Mouse (Mus musculus): ENCODE measurements around the gene Umad1. TPM values are rescaled to one million over a fixed set of nuclear protein-coding genes. Genes with fewer than 3 reads are reported as not detected.

Gene Umad1
- polyA plus RNA-seq, 1 experiment from 2014 or later = 31.2 TPM

DNA sequence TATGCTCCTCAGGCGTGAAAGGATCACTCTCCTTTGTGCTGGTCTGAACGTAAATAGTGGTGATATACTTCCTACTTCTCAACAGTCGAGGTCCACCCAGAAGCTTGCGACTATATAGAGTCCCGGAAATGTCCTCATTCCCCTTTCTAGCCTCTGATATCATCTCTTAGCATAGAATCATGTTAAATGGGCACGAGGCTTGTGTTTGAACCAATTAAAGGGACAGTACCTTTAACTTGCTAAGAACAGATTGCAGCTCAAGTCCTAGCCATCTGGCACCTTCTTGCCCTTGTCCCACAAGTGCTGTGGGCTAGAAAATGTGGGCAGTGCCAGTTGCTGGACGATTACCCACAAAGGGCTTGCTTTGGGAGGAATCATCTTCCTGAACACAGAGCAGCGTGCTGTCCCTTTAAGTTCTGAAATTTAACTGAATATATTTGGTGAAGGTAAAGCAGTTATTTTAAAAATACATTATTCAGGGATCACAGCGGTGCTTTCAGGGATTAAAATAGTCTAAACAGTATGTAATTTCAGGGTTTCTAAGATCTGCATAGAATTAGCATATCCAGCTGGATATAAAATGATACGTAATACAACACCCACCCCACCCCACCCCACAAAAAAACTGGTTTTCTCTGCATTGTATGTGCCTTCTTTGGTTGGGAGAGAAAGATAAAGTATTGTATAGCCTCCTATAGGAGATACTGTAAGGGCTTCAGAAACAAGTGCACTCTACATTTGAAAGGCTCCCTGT, 153.9 kb downstream of the Umad1 start:
- H3K4me1 ChIP-seq = peaks cover 5% of the 10 kb centered on the region
- ATAC-seq (ENCODE audit: low FRiP score) = peak; percentile 43; the same call in 1 of the 2 replicates
- H3K4me2 ChIP-seq (replicated peaks) = no peak overlapping the region
- no peak overlapping the region for H3K4me3 ChIP-seq
- no peaks in the 10 kb centered on the region for H3K36me3 ChIP-seq
- H3K9me3 ChIP-seq (replicated peaks) = no peaks in the 10 kb centered on the region
- H3K27me3 ChIP-seq = no peaks in the 10 kb centered on the region
- no peak overlapping the region for H3K27ac ChIP-seq
- no peak overlapping the region for H3K9ac ChIP-seq
- 71% methylated on average over 10 of the region's 10 CpGs for WGBS

- no peaks in the 10 kb centered on the region for H3K9me3 ChIP-seq (replicated peaks)
- H3K27ac ChIP-seq = no peak overlapping the region
- H3K27me3 ChIP-seq = no peaks in the 10 kb centered on the region
- ATAC-seq (ENCODE audit: low FRiP score) = no peak
- H3K4me1 ChIP-seq = peaks cover 5% of the 10 kb centered on the region
- no peak overlapping the region for H3K9ac ChIP-seq
- H3K4me3 ChIP-seq = no peak overlapping the region
- H3K36me3 ChIP-seq = no peaks in the 10 kb centered on the region
- H3K4me2 ChIP-seq (replicated peaks) = no peak overlapping the region
- 66% methylated on average over 9 of the region's 9 CpGs for WGBS
Observed at GRCm38 (mm10) chr6:8414020-8414419, 154.9 kb downstream of the Umad1 start.

GRCm38 (mm10) chr6:8415823-8416222, 156.7 kb downstream of the Umad1 start:
- Histone ChIP-seq H3K4me2 (replicated peaks) (no peak overlapping the region), H3K4me1 (peaks cover 5% of the 10 kb centered on the region), H3K36me3 (no peaks in the 10 kb centered on the region), H3K4me3 (no peak overlapping the region), H3K27ac (no peak overlapping the region), H3K9me3 (replicated peaks) (no peaks in the 10 kb centered on the region), H3K27me3 (no peaks in the 10 kb centered on the region), H3K9ac (no peak overlapping the region)
- no peak for ATAC-seq (ENCODE audit: low FRiP score)
- 74% methylated on average over 5 of the region's 5 CpGs for WGBS

DNA sequence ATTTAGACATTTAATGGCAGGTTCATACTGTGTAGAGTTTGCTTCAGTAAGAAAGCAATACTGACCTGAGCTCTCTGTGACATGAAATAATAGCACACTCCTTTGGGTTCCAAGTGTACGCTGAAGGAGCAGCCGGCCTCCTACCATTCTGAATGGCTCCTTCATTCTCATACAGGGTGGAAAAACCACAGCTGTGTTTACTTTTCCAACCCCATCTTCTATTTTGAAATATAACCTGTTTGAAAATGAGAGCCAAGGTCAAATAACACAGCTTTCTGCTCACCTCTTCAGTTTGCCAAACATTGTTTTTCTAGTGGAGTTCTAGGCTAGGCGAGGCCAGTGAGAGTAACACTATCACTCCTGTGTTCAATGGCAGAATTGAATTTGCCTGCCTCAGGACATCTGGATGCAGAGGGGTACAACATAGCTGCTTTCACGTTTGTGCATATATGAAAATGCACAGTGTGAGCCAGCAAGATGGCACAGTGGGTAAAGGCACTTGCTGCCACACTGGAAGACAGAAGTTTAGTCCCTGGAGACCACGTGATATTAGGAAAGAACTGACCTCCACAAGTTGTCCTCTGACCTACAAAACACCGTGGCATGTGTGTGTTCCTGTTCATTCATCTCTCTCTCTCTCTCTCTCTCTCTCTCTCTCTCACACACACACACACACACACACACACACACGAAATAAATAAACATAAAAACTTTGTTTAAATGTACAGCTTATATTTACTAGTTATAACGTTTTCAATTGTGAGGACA, 157.9 kb downstream of the Umad1 start:
- peaks cover 5% of the 10 kb centered on the region for H3K4me1 ChIP-seq
- H3K4me2 ChIP-seq (replicated peaks) = no peak overlapping the region
- H3K27ac ChIP-seq = no peak overlapping the region
- no peak for ATAC-seq (ENCODE audit: low FRiP score)
- H3K4me3 ChIP-seq = no peak overlapping the region
- H3K9ac ChIP-seq = no peak overlapping the region
- WGBS = 72% methylated on average over 8 of the region's 8 CpGs
- no peaks in the 10 kb centered on the region for H3K27me3 ChIP-seq
- H3K9me3 ChIP-seq (replicated peaks) = no peaks in the 10 kb centered on the region
- no peaks in the 10 kb centered on the region for H3K36me3 ChIP-seq

GRCm38 (mm10) chr6:8419485-8420186, 160.5 kb downstream of the Umad1 start:
- no peaks in the 10 kb centered on the region for H3K36me3 ChIP-seq
- no peaks in the 10 kb centered on the region for H3K9me3 ChIP-seq (replicated peaks)
- H3K27me3 ChIP-seq = no peaks in the 10 kb centered on the region
- H3K4me1 ChIP-seq = peaks cover 4% of the 10 kb centered on the region
- no peak overlapping the region for H3K4me2 ChIP-seq (replicated peaks)
- 62% methylated on average over 4 of the region's 4 CpGs for WGBS
- no peak for ATAC-seq (ENCODE audit: low FRiP score)
- H3K4me3 ChIP-seq = no peak overlapping the region
- H3K9ac ChIP-seq = no peak overlapping the region
- H3K27ac ChIP-seq = no peak overlapping the region

DNA sequence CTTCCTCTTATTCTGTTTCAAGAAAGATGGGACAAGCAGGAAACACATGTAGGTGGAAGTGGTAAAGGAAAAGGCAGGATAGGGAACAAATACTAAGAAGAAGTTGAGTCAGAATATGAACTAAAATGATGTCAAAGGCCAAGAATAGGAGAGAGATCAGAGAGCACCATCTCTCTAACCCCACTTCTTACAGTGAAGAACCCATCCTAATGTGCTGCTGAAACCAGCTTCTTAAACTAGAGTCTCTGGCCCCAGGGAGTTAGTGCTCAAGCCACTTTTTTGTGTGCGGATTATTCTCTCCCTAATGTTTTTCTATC, 161.1 kb downstream of the Umad1 start:
- WGBS = 88% methylated on average over 1 of the region's 1 CpGs
- H3K36me3 ChIP-seq = no peaks in the 10 kb centered on the region
- no peak overlapping the region for H3K4me3 ChIP-seq
- H3K27me3 ChIP-seq = no peaks in the 10 kb centered on the region
- H3K27ac ChIP-seq = no peak overlapping the region
- no peak for ATAC-seq (ENCODE audit: low FRiP score)
- no peak overlapping the region for H3K9ac ChIP-seq
- H3K4me2 ChIP-seq (replicated peaks) = no peak overlapping the region
- H3K4me1 ChIP-seq = peaks cover 4% of the 10 kb centered on the region
- H3K9me3 ChIP-seq (replicated peaks) = no peaks in the 10 kb centered on the region

DNA sequence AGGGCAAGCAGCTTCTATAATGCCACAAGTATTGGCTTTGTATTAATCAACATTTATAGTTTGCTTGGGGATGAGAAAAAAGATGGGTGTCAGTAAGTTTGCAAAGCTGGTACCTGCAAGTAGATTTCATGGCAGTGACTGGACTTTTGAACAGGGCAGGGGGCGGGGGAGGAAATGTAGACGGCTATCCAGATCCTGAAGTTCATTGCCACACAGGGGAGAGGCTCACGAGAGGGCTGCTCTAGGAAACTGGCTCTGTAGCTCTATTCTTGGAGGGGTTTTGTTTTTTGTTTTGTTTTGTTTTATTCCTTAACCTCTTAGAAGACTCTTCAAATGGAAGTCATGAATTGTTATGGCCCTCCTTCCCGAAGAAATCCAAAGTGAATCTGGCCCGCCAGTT, 162.3 kb downstream of the Umad1 start:
- WGBS = 81% methylated on average over 5 of the region's 5 CpGs
- H3K9ac ChIP-seq = no peak overlapping the region
- no peaks in the 10 kb centered on the region for H3K9me3 ChIP-seq (replicated peaks)
- no peaks in the 10 kb centered on the region for H3K36me3 ChIP-seq
- peaks cover 4% of the 10 kb centered on the region for H3K4me1 ChIP-seq
- H3K4me2 ChIP-seq (replicated peaks) = no peak overlapping the region
- no peak overlapping the region for H3K27ac ChIP-seq
- no peak overlapping the region for H3K4me3 ChIP-seq
- no peaks in the 10 kb centered on the region for H3K27me3 ChIP-seq
- no peak for ATAC-seq (ENCODE audit: low FRiP score)

GRCm38 (mm10) chr6:8421959-8422581, 163.0 kb downstream of the Umad1 start:
- ATAC-seq (ENCODE audit: low FRiP score) = peak; percentile 62; the same call in 1 of the 2 replicates
- 64% methylated on average over 10 of the region's 10 CpGs for WGBS
- H3K27me3 ChIP-seq = no peaks in the 10 kb centered on the region
- H3K27ac ChIP-seq = no peak overlapping the region
- no peak overlapping the region for H3K4me3 ChIP-seq
- no peaks in the 10 kb centered on the region for H3K9me3 ChIP-seq (replicated peaks)
- H3K4me2 ChIP-seq (replicated peaks) = no peak overlapping the region
- H3K4me1 ChIP-seq = peaks cover 4% of the 10 kb centered on the region
- H3K9ac ChIP-seq = no peak overlapping the region
- no peaks in the 10 kb centered on the region for H3K36me3 ChIP-seq

GRCm38 (mm10) chr6:8423142-8423541, 164.1 kb downstream of the Umad1 start:
- Histone ChIP-seq H3K36me3 (no peaks in the 10 kb centered on the region), H3K4me3 (no peak overlapping the region), H3K9me3 (replicated peaks) (no peaks in the 10 kb centered on the region), H3K9ac (no peak overlapping the region), H3K27ac (no peak overlapping the region), H3K4me2 (replicated peaks) (no peak overlapping the region), H3K4me1 (peaks cover 4% of the 10 kb centered on the region), H3K27me3 (no peaks in the 10 kb centered on the region)
- ATAC-seq (ENCODE audit: low FRiP score) = no peak
- 91% methylated on average over 2 of the region's 2 CpGs for WGBS

DNA sequence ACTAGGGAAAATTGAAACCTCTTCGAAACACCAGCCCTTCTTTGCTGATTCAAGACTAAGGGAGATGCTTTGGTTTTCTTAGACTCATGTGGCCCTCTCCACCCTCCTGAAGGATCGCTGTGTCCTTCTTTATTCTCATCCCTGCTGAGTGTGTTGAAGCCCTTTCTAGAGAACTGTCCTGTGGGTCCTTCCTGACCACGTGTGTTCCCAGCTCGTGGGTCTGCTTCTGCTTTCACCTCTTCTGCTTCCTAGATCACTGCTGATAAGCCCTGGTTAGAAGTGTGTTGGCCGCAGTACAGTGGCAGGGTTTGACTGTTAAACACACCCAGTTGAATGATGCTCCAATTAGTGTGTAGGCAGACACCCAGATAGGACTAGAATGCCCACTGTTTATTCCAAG, 168.6 kb downstream of the Umad1 start:
- Histone ChIP-seq H3K4me3 (no peak overlapping the region), H3K4me1 (no peaks in the 10 kb centered on the region), H3K9me3 (replicated peaks) (no peaks in the 10 kb centered on the region), H3K9ac (no peak overlapping the region), H3K27me3 (no peaks in the 10 kb centered on the region), H3K4me2 (replicated peaks) (no peak overlapping the region), H3K27ac (no peak overlapping the region), H3K36me3 (no peaks in the 10 kb centered on the region)
- ATAC-seq (ENCODE audit: low FRiP score) = no peak
- 84% methylated on average over 5 of the region's 5 CpGs for WGBS

DNA sequence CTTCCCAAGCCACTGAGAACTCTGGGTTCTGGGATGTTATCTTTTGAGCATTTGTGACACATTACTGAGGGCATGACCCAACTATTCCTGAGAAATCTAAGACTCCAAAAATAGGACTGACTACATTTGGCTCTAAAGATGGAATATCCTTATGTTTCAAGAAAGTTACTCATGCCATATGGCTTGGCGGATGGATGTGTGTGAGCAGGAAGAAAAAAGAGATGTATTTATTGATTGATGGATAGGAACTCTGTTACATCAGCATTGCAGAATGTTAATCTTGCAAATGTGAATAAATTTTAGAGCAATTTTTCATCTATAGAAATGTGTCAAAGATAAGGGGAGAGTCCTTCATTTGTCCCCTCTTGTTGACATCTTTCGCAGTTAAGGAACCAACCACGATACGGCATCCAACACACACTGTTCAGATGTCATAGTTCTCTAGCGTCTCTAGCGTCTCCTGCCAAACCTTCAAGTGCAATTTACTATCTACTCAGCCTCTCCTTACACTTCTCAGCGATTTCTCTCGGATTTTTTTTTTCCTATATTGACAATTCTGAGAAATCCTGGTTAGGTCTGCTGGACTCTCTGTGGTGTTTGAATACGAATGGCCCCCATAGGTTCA, 171.6 kb downstream of the Umad1 start:
- Histone ChIP-seq H3K9me3 (replicated peaks) (no peaks in the 10 kb centered on the region), H3K36me3 (no peaks in the 10 kb centered on the region), H3K27me3 (no peaks in the 10 kb centered on the region), H3K4me2 (replicated peaks) (no peak overlapping the region), H3K4me1 (no peaks in the 10 kb centered on the region), H3K4me3 (no peak overlapping the region), H3K27ac (no peak overlapping the region), H3K9ac (no peak overlapping the region)
- ATAC-seq (ENCODE audit: low FRiP score) = no peak
- WGBS = 86% methylated on average over 9 of the region's 9 CpGs

GRCm38 (mm10) chr6:8433179-8433578, 174.1 kb downstream of the Umad1 start:
- 82% methylated on average over 9 of the region's 9 CpGs for WGBS
- no peak overlapping the region for H3K4me3 ChIP-seq
- H3K27ac ChIP-seq = no peak overlapping the region
- no peak overlapping the region for H3K9ac ChIP-seq
- no peaks in the 10 kb centered on the region for H3K9me3 ChIP-seq (replicated peaks)
- ATAC-seq (ENCODE audit: low FRiP score) = no peak
- no peaks in the 10 kb centered on the region for H3K4me1 ChIP-seq
- H3K36me3 ChIP-seq = no peaks in the 10 kb centered on the region
- no peak overlapping the region for H3K4me2 ChIP-seq (replicated peaks)
- H3K27me3 ChIP-seq = no peaks in the 10 kb centered on the region
